Mouse (Mus musculus) lung, postnatal 4 days (tissue): Measurements from ENCODE around the gene Ajap1.
A peak's percentile ranks its signal among the peaks of the same experiment; 100 is the strongest.

Experiments
- DNase-seq, 2 experiments: peaks; one replicate each; pipeline ENCODE4 v3.0.0; 2021

Ajap1 gene

DNA sequence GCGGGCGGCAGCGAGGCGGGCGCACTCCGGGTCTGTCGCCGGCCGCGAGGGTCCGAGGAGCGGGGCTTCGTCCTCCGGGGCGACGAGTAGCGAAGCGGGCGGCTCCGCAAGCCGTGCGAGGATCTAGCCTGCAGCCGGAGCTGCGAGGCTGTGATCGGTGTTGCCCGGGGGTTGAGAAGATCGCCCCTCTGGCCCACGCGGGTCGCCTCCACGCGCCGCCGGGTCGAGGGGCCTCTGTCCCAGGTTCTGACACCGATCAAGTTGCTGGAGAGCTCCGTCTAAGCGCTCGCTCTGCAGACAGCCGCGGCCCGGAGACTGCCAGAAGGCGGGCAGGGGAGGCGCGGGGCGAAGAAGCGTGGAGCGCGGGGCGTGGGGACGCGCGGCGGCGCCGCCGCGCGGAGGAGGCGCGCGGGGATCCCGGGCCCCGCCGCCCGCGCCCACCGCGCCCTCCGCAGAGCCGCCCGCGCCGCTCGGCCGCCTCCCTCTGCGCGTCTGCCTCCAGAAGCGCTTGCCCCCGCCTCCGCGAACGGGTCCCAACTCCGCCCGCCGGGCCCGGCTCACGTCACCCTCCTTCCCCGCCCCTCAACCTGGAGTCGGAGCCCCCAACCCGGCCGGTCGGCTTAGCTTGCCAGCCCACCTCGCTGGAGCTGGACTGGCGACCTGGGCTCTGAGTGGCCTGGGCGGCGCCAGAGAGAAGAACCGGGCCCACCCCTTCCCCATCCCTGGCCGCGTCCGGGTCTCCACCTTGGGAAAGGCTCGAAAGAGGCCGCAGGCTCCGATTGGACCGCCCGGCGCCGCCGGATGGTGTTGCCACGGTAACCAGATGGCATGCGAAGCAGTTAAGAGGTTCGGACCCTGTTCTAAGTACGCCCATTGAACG, at the start of gene Ajap1:
Gene Ajap1, minus strand, starts transcription at position 353 of the 880 bp plus-strand sequence.
- DNase-seq: no peak

DNA sequence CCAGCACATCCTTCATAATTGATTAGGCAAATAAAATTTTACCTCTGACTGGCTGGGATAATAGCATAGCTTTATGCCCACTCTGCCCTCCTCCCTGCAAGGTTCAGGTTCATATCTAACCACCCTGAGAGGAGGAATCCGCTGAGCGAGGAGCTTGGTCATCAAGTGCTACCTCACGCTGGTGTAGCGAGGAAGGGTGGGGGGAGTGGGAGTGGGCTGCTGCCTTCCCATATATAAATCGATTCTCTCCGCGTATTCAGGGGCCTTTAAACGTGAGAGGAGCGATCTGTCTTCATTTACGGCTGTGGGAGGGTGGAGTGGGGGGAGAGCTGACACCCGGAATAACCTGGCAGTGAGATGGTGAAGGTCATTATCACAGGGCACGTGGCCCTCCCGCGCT, 47.9 kb upstream of the Ajap1 start:
- no peak for DNase-seq

- no peak for DNase-seq
Observed at GRCm38 (mm10) chr4:153521601-153522000, 39.0 kb upstream of the Ajap1 start.

DNA sequence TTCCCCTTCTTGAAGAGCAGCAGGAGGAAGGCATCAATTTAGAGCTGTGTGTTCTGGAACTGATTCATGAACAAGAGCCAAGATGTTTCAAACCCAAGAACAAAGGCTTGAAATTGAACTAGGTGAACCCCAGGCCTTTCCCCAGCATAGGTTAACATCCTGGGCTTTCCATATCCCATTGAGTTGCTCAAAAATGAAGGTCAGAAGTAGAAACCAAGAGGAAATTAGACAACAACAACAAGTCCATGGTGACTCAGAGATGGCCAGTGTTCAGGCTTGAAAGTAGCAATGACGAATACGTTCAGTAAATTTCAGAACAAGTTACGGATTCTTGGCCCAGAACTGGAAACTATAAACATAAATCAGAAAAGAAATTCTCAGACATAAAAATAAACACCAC, 37.3 kb upstream of the Ajap1 start:
- no peak for DNase-seq

GRCm38 (mm10) chr4:153519289-153519688, 36.7 kb upstream of the Ajap1 start:
- DNase-seq: no peak

- DNase-seq: no peak
Observed at GRCm38 (mm10) chr4:153515786-153516185, 33.2 kb upstream of the Ajap1 start.

GRCm38 (mm10) chr4:153514071-153514470, 31.5 kb upstream of the Ajap1 start:
- DNase-seq: no peak

- DNase-seq: no peak
Observed at GRCm38 (mm10) chr4:153511530-153511929, 28.9 kb upstream of the Ajap1 start.

- no peak for DNase-seq
Observed at GRCm38 (mm10) chr4:153501936-153502335, 19.3 kb upstream of the Ajap1 start.

DNA sequence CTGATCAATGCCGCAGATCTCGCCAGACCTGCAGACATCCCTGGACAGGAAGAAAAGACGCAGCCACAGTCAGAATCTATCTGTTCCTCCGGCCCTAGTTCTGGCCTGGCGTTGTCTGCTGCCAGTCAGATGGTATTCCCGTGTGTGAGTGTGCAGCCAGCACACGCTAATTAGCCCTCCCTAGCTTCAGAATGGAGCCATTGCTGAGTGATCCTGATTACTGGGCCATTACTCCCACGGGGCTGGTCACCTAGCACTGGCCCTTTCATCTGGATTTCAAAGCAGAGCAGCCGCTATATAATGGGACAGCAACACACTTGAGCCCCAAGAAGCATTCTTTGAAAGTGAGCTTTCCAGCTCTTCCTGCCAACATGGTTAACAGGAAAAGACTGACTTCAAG, 9.8 kb upstream of the Ajap1 start:
- no peak for DNase-seq

- DNase-seq: no peak
Observed at GRCm38 (mm10) chr4:153489116-153489515, 6.5 kb upstream of the Ajap1 start.

GRCm38 (mm10) chr4:153485913-153486312, 3.3 kb upstream of the Ajap1 start:
- no peak for DNase-seq

DNA sequence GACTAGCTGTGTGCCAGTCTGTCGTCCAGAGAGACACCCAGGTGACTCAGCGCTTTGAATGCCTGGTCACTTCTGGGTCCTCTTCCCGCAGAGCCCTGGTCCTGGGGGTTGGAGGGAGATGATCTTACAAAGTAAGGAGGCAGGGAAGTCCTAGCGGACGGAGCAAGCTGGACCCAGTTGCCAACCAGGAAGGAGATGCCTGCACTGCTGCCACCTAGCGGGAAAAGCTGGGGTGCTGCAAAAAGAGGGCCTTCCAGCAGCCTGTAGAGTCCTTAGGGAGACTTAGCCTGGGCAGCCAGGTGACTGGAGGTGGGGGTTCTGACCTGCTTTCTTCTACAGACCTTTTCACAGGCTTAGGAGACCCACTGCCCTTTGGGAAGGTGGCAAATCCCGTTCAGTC, 1.8 kb upstream of the Ajap1 start:
- peak; percentile 49 to 59 for DNase-seq

DNA sequence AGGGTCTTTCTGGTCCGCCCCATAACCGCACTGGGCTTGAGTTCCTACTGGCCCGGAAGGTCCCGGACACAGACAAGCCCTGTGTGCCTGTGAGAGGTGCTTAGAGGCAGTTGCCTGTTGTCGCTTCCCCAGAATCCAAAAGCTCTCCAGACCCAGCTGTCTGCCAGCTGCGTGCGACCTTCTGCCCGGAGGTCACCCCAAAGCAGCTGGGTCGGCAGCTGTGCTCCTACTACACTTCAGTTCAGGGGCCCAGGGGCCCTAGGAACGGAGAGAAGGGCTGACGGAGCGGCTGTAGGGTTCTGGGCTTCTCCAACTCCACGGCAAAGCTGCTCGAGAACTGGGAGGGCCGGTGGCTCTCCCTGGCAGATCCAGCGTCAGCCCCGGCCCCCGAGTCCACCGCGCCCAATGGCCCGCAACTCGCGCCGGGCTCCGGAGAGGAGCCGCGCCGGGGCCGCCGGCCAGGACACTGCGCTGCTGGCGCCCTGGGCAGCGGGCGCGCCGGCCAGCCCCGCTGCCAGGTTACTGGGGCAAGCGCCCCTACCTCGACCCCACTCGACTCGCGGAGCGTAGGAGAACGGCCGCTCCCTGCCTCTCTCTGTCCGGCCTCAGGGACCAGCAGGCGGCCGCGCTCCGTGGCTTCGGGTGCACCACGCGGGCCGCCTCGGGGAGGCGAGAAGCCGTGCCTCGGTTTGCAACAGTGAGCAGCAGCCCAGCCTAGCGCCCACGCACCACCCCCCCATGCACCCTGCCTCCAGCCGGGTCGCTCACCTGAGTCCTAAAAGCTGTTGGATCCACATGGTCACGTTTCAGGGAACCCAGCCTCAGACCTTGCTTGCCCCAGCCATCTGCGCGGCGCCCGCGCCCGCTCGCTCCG, 1.0 kb downstream of the Ajap1 start:
- DNase-seq: no peak

- no peak for DNase-seq
Observed at GRCm38 (mm10) chr4:153480551-153481262, 1.9 kb downstream of the Ajap1 start.

DNA sequence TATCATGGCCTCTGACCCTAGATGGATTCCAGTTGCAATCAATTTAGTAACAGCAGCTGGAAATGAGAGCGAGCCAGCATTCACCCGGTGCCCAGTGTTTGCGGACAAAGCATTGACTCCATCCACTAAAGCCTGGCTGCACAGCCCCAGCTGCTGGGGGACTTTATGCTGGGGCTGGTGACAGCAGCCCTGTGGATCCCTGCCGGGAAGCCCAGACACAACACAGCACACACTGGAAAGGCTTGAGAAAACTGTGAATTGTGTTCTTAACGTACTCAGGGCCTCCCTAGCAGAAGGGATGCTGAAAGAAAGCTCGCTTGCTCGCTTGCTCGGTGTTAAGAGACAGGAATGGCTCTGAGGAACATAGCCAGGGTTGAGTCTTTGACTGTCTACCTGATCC, 3.5 kb downstream of the Ajap1 start:
- DNase-seq: peak in 1 of 2 experiments; percentile 41

DNA sequence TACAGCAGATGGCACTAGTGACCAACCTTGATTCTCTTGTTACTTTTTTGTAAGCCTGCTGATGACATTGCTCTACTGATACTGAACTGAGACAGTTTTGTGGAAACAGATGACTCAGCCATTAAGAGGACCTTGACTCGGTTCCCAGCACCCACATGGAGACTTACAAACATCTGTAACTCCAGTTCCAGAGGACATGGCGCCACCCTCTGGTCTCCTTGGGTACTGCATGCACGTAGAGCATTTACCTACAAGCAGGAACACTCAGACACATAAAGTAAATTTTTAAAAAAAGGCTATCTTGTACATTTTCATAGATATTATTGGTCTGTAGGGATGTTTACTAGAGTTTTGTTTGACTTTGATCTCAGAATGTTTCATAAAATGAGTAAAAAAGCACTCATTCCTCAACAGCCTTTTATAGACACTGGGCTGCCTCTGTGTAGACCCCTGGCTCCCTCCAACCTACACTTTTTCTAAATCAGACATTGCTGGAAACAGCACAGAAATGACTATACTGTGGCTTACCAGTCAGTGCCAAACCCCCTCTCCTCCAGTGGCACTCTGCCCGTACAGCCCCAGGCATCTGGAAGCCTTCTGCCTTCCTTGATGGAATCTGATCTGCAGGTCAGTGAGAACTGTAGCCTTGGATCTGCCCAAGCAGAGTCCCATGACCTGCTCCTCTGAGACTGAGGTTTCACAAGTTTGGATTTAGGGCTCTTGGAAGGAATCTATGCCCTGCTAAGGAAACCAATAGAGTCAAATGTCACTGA, 8.9 kb downstream of the Ajap1 start:
- no peak for DNase-seq

- no peak for DNase-seq
Observed at GRCm38 (mm10) chr4:153469712-153470111, 12.9 kb downstream of the Ajap1 start.

DNA sequence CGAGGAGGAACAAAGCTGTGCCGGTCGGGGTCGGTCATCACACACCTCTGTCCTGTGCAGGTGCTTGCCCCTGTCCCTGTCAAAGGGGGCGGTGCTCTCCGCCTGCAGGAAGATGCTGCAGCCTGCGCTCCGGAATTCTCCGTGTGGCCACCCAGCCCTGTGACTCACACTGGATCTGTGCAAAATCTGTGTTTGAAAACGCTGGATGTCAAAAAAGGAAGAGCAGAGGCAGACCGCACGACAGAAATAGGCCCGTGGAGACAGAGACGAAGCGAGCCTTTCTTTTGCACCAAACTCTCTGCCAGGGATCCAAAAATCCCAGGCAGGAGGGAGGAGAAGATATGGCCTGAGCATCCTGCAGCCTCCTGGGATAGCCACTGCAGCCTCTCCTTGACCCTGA, 22.7 kb downstream of the Ajap1 start:
- DNase-seq: no peak

- DNase-seq: no peak
Observed at GRCm38 (mm10) chr4:153459503-153459902, 23.1 kb downstream of the Ajap1 start.

DNA sequence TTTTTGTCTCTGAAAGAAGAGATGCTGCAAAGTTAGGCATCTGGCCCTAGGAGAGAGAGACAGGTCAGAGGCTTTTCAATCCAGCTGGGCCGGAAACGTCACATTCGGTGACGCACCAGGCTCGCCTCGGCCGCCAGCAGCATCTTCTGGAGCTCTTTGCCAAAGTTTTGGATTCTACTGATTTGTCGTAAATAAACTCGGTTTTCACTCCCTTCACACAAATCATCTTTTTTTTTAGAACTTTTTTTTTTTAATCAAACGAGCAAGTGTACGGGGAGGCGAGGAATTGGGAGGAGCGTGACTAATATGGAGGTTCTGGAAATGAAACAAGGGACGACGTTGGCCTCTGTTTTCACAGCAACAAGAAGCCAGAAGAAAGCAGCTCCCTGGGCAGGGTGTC, 23.8 kb downstream of the Ajap1 start:
- no peak for DNase-seq

DNA sequence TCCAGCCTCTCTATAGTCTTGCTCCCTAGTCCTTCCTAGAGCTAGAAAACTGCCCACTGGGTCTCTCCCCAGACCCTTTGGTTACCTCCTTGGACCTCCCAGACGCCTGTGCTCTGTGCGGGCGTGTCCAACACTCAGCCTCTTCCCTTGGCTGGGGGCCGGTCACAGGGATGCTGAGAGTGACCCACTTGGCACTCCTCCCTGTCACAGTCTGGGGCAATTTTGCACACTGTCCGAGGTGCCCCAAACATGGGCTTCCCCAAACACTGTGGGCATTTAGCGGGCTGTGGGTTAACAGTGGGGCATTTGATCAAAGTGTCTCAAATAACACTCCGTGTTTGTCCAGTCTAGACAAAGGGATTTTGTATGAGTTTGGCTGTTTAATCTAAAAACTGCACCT, 29.1 kb downstream of the Ajap1 start:
- DNase-seq: no peak
